1 mouse cellular context compared by ENCODE assay signal in genomic region chr8:116943555-116944384, GRCm38 (mm10).
TF ChIP-seq lines count a peak whose summit lies in the region.

No protein-coding gene starts in this region.

TF ChIP-seq in MEL, 35 proteins besides CTCF, POLR2A, EP300 and RAD21:
- TF ChIP-seq USF1 (IDR thresholded peaks at IDR 0.05; ENCODE audit: low read depth, low read length) (no peak), CHD1 (IDR thresholded peaks at IDR 0.05; ENCODE audit: low read depth, low read length) (0 out of 2 replicates have a peak, but pooled peaks have one; percentile 46), ZMIZ1 (IDR thresholded peaks at IDR 0.05; ENCODE audit: low read depth, low read length) (peak; percentile 9; the same call in 1 of the 2 replicates), GATA1 (IDR thresholded peaks at IDR 0.05; ENCODE audit: low read depth, low read length) (no peak), SIN3A (IDR thresholded peaks at IDR 0.05; ENCODE audit: low read length) (no peak), MXI1 (IDR thresholded peaks at IDR 0.05; ENCODE audit: low read depth, low read length) (no peak; the same call in none of the 2 replicates), JUND (IDR thresholded peaks at IDR 0.05; ENCODE audit: low read depth, low read length) (no peak)
